Mouse (Mus musculus): ENCODE results near the gene Gm20388. TPM values are rescaled to one million over a fixed set of nuclear protein-coding genes. Genes with fewer than 3 reads are reported as not detected.

Gm20388 gene
- polyA plus RNA-seq, 1 experiment from 2014 or later = not detected

- no peak for DNase-seq (ENCODE audit: low spot score)
- Histone ChIP-seq H3K36me3 (ENCODE audit: control insufficient read depth, insufficient read depth, low read length) (peaks cover 7% of the 10 kb centered on the region; the same call in 1 of the 2 replicates), H3K27ac (replicated peaks; ENCODE audit: low read depth, low read length) (no peak overlapping the region)
Measured at GRCm38 (mm10) chr8:120556198-120556892, 645.7 kb downstream of the Gm20388 start.

GRCm38 (mm10) chr8:120557170-120557965 is 646.7 kb downstream of the Gm20388 start:
- H3K27ac ChIP-seq (replicated peaks; ENCODE audit: low read depth, low read length) = no peak overlapping the region; the same call in 1 of the 2 replicates
- H3K36me3 ChIP-seq (ENCODE audit: control insufficient read depth, insufficient read depth, low read length) = peaks cover 7% of the 10 kb centered on the region; the same call in 1 of the 2 replicates
- H3K4me3 ChIP-seq (ENCODE audit: low read depth, low read length) = no peak overlapping the region
- DNase-seq (ENCODE audit: low spot score) (peak; percentile 48), ATAC-seq (ENCODE audit: insufficient number of reproducible peaks, low FRiP score, low TSS enrichment, low read depth) (no peak)
- peaks cover 60% of the 10 kb centered on the region for H3K4me1 ChIP-seq (ENCODE audit: control insufficient read depth, insufficient read depth, low read length)
- H3K27me3 ChIP-seq (ENCODE audit: control insufficient read depth, insufficient read depth, low read length) = no peaks in the 10 kb centered on the region
- WGBS = 66% methylated on average over 15 of the region's 15 CpGs
- no peak overlapping the region; the same call in 1 of the 2 replicates for H3K9ac ChIP-seq (ENCODE audit: low read length)
- no peaks in the 10 kb centered on the region for H3K9me3 ChIP-seq (ENCODE audit: control insufficient read depth, low read length)
- H3K4me2 ChIP-seq (ENCODE audit: low read depth, severe bottlenecking) = no peak overlapping the region

More at GRCm38 (mm10) chr8:120556198-120556892, 645.7 kb downstream of the Gm20388 start:
- Histone ChIP-seq H3K4me1 (ENCODE audit: control insufficient read depth, insufficient read depth, low read length) (peaks cover 63% of the 10 kb centered on the region), H3K4me2 (ENCODE audit: low read depth, severe bottlenecking) (no peak overlapping the region), H3K27me3 (ENCODE audit: control insufficient read depth, insufficient read depth, low read length) (no peaks in the 10 kb centered on the region), H3K9ac (ENCODE audit: low read length) (no peak overlapping the region), H3K4me3 (ENCODE audit: low read depth, low read length) (no peak overlapping the region), H3K9me3 (ENCODE audit: control insufficient read depth, low read length) (no peaks in the 10 kb centered on the region)
- no peak for ATAC-seq (ENCODE audit: insufficient number of reproducible peaks, low FRiP score, low TSS enrichment, low read depth)
- WGBS = 62% methylated on average over 20 of the region's 20 CpGs

- no peak for DNase-seq (ENCODE audit: low spot score)
- Histone ChIP-seq H3K9ac (ENCODE audit: low read length) (no peak overlapping the region), H3K4me1 (ENCODE audit: control insufficient read depth, insufficient read depth, low read length) (peaks cover 65% of the 10 kb centered on the region), H3K27ac (replicated peaks; ENCODE audit: low read depth, low read length) (no peak overlapping the region), H3K4me2 (ENCODE audit: low read depth, severe bottlenecking) (no peak overlapping the region), H3K36me3 (ENCODE audit: control insufficient read depth, insufficient read depth, low read length) (peaks cover 7% of the 10 kb centered on the region; the same call in 1 of the 2 replicates), H3K27me3 (ENCODE audit: control insufficient read depth, insufficient read depth, low read length) (no peaks in the 10 kb centered on the region), H3K4me3 (ENCODE audit: low read depth, low read length) (no peak overlapping the region), H3K9me3 (ENCODE audit: control insufficient read depth, low read length) (no peaks in the 10 kb centered on the region)
- ATAC-seq (ENCODE audit: insufficient number of reproducible peaks, low FRiP score, low TSS enrichment, low read depth) = no peak
- 69% methylated on average over 3 of the region's 4 CpGs for WGBS
Measured at GRCm38 (mm10) chr8:120558162-120558561, 647.5 kb downstream of the Gm20388 start.

GRCm38 (mm10) chr8:120559654-120560053 is 649.0 kb downstream of the Gm20388 start:
- H3K4me3 ChIP-seq (ENCODE audit: low read depth, low read length) = no peak overlapping the region
- no peak for ATAC-seq (ENCODE audit: insufficient number of reproducible peaks, low FRiP score, low TSS enrichment, low read depth)
- WGBS = 12% methylated on average over 11 of the region's 11 CpGs
- H3K27me3 ChIP-seq (ENCODE audit: control insufficient read depth, insufficient read depth, low read length) = no peaks in the 10 kb centered on the region
- peaks cover 76% of the 10 kb centered on the region for H3K4me1 ChIP-seq (ENCODE audit: control insufficient read depth, insufficient read depth, low read length)
- DNase-seq (ENCODE audit: low spot score) = peak; percentile 51
- no peak overlapping the region for H3K27ac ChIP-seq (replicated peaks; ENCODE audit: low read depth, low read length)
- peaks cover 3% of the 10 kb centered on the region; the same call in 1 of the 2 replicates for H3K36me3 ChIP-seq (ENCODE audit: control insufficient read depth, insufficient read depth, low read length)
- no peaks in the 10 kb centered on the region for H3K9me3 ChIP-seq (ENCODE audit: control insufficient read depth, low read length)
- no peak overlapping the region for H3K4me2 ChIP-seq (ENCODE audit: low read depth, severe bottlenecking)
- 0 out of 2 replicates have a peak overlapping the region, but pooled peaks have one; percentile 1 for H3K9ac ChIP-seq (ENCODE audit: low read length)

GRCm38 (mm10) chr8:120560535-120560934 is 649.9 kb downstream of the Gm20388 start:
- DNase-seq (ENCODE audit: low spot score) (no peak), ATAC-seq (ENCODE audit: insufficient number of reproducible peaks, low FRiP score, low TSS enrichment, low read depth) (no peak)
- H3K27me3 ChIP-seq (ENCODE audit: control insufficient read depth, insufficient read depth, low read length) = no peaks in the 10 kb centered on the region

GRCm38 (mm10) chr8:120561539-120562435 is 651.1 kb downstream of the Gm20388 start:
- H3K36me3 ChIP-seq (ENCODE audit: control insufficient read depth, insufficient read depth, low read length) = peaks cover 8% of the 10 kb centered on the region
- H3K9me3 ChIP-seq (ENCODE audit: control insufficient read depth, low read length) = no peaks in the 10 kb centered on the region
- no peak overlapping the region for H3K4me2 ChIP-seq (ENCODE audit: low read depth, severe bottlenecking)
- H3K9ac ChIP-seq (ENCODE audit: low read length) = no peak overlapping the region
- H3K4me1 ChIP-seq (ENCODE audit: control insufficient read depth, insufficient read depth, low read length) = peaks cover 80% of the 10 kb centered on the region
- no peak overlapping the region for H3K27ac ChIP-seq (replicated peaks; ENCODE audit: low read depth, low read length)
- 82% methylated on average over 22 of the region's 22 CpGs for whole genome bisulfite sequencing
- ATAC-seq (ENCODE audit: insufficient number of reproducible peaks, low FRiP score, low TSS enrichment, low read depth) = no peak
- H3K4me3 ChIP-seq (ENCODE audit: low read depth, low read length) = no peak overlapping the region
- H3K27me3 ChIP-seq (ENCODE audit: control insufficient read depth, insufficient read depth, low read length) = no peaks in the 10 kb centered on the region
- DNase-seq (ENCODE audit: low spot score) = peak; percentile 56

More at GRCm38 (mm10) chr8:120560535-120560934, 649.9 kb downstream of the Gm20388 start:
- Histone ChIP-seq H3K27ac (replicated peaks; ENCODE audit: low read depth, low read length) (no peak overlapping the region), H3K9me3 (ENCODE audit: control insufficient read depth, low read length) (no peaks in the 10 kb centered on the region), H3K4me2 (ENCODE audit: low read depth, severe bottlenecking) (no peak overlapping the region), H3K4me1 (ENCODE audit: control insufficient read depth, insufficient read depth, low read length) (peaks cover 84% of the 10 kb centered on the region), H3K4me3 (ENCODE audit: low read depth, low read length) (no peak overlapping the region), H3K36me3 (ENCODE audit: control insufficient read depth, insufficient read depth, low read length) (no peaks in the 10 kb centered on the region), H3K9ac (ENCODE audit: low read length) (no peak overlapping the region)
- 46% methylated on average over 5 of the region's 5 CpGs for WGBS

GRCm38 (mm10) chr8:120562680-120563347 is 652.2 kb downstream of the Gm20388 start:
- ATAC-seq (ENCODE audit: insufficient number of reproducible peaks, low FRiP score, low TSS enrichment, low read depth) = no peak
- Histone ChIP-seq H3K4me2 (ENCODE audit: low read depth, severe bottlenecking) (no peak overlapping the region), H3K27me3 (ENCODE audit: control insufficient read depth, insufficient read depth, low read length) (no peaks in the 10 kb centered on the region), H3K27ac (replicated peaks; ENCODE audit: low read depth, low read length) (peak overlapping the region; percentile 53), H3K9me3 (ENCODE audit: control insufficient read depth, low read length) (no peaks in the 10 kb centered on the region), H3K4me1 (ENCODE audit: control insufficient read depth, insufficient read depth, low read length) (peaks cover 69% of the 10 kb centered on the region), H3K36me3 (ENCODE audit: control insufficient read depth, insufficient read depth, low read length) (peaks cover 16% of the 10 kb centered on the region), H3K9ac (ENCODE audit: low read length) (no peak overlapping the region), H3K4me3 (ENCODE audit: low read depth, low read length) (no peak overlapping the region)
- WGBS = 57% methylated on average over 18 of the region's 18 CpGs
- DNase-seq (ENCODE audit: low spot score) = no peak
